Mouse (Mus musculus) gastrocnemius, postnatal 4 days (tissue): ENCODE data around the gene Clta. TPM values are rescaled to one million over a fixed set of nuclear protein-coding genes. Genes with fewer than 3 reads are reported as not detected.

ENCODE experiments used
- DNase-seq, 2 experiments: peaks; one replicate each; pipeline ENCODE4 v3.0.0; 2021 to 2022; ENCODE audit warnings: low spot score in 2 of 2, mixed read lengths in 2 of 2
- long read RNA-seq, 2 experiments: library from polyadenylated mRNA; stranded (forward); transcript quantifications; one replicate each; pipeline ENCODE4 v2.0.0; 2021
- total RNA-seq, 2 experiments: library from RNA; stranded (reverse); gene quantifications; 2 replicates each; pipeline ENCODE4 v1.2.3; 2021

Gene Clta
- total RNA-seq = 100 to 1,000 TPM; 158 to 176 TPM
- long read RNA-seq, experiment 1, transcript Clta-203 (6 exons, 1,121 nt) = minor isoform, 31 of 113 reads
- long read RNA-seq, experiment 1, transcript Clta-206 (5 exons, 1,079 nt) = major isoform, 74 of 113 reads
- long read RNA-seq, experiment 1, partial matches to known transcripts = 0 of 113 reads
- long read RNA-seq, experiment 1, other reads (novel, unspliced or antisense) = 5 of 113 reads
- long read RNA-seq, experiment 2, transcript Clta-206 (5 exons, 1,079 nt) = major isoform, 63 of 102 reads
- long read RNA-seq, experiment 2, transcript Clta-203 (6 exons, 1,121 nt) = minor isoform, 23 of 102 reads
- long read RNA-seq, experiment 2, partial matches to known transcripts = 3 of 102 reads
- long read RNA-seq, experiment 2, other reads (novel, unspliced or antisense) = 9 of 102 reads

GRCm38 (mm10) chr4:44004126-44004525 is at the start of gene Clta:
TSS of gene Clta (plus strand) at chr4:44004452.
- DNase-seq = no peak

- DNase-seq = peak; percentile 85 to 89
Observed at GRCm38 (mm10) chr4:43957292-43957845, 46.9 kb upstream of the Clta start, which contains the start of gene Glipr2. TSS of gene Glipr2 (plus strand) at chr4:43957401.

- DNase-seq = peak; percentile 56 to 79
Observed at GRCm38 (mm10) chr4:43957846-43958461, 46.3 kb upstream of the Clta start.

- DNase-seq = no peak
Observed at GRCm38 (mm10) chr4:43959523-43960179, 44.6 kb upstream of the Clta start.

GRCm38 (mm10) chr4:43960207-43960606 is 44.0 kb upstream of the Clta start:
- DNase-seq = no peak

GRCm38 (mm10) chr4:43964326-43964833 is 39.9 kb upstream of the Clta start:
- DNase-seq = no peak

- no peak for DNase-seq
Observed at GRCm38 (mm10) chr4:43964951-43965684, 39.1 kb upstream of the Clta start.

GRCm38 (mm10) chr4:43965856-43966535 is 38.3 kb upstream of the Clta start:
- DNase-seq = no peak

- DNase-seq = peak; percentile 64 to 85
Observed at GRCm38 (mm10) chr4:43968650-43969049, 35.6 kb upstream of the Clta start.

- peak in 1 of 2 experiments; percentile 42 for DNase-seq
Observed at GRCm38 (mm10) chr4:43969373-43969772, 34.9 kb upstream of the Clta start.

- DNase-seq = no peak
Observed at GRCm38 (mm10) chr4:43970393-43971330, 33.6 kb upstream of the Clta start.

GRCm38 (mm10) chr4:43971541-43972136 is 32.6 kb upstream of the Clta start:
- DNase-seq = no peak

GRCm38 (mm10) chr4:43972137-43972591 is 32.1 kb upstream of the Clta start:
- no peak for DNase-seq

GRCm38 (mm10) chr4:43973526-43973981 is 30.7 kb upstream of the Clta start:
- DNase-seq = peak in 1 of 2 experiments; percentile 53

GRCm38 (mm10) chr4:43974914-43975616 is 29.2 kb upstream of the Clta start:
- no peak for DNase-seq

- no peak for DNase-seq
Observed at GRCm38 (mm10) chr4:43976223-43976740, 28.0 kb upstream of the Clta start.
